Mouse (Mus musculus): ENCODE measurements around the gene Cul3. TPM values are rescaled to one million over a fixed set of nuclear protein-coding genes. Genes with fewer than 3 reads are reported as not detected.

The Cul3 gene
- polyA plus RNA-seq, 1 experiment from 2014 or later: 28.3 TPM

DNA sequence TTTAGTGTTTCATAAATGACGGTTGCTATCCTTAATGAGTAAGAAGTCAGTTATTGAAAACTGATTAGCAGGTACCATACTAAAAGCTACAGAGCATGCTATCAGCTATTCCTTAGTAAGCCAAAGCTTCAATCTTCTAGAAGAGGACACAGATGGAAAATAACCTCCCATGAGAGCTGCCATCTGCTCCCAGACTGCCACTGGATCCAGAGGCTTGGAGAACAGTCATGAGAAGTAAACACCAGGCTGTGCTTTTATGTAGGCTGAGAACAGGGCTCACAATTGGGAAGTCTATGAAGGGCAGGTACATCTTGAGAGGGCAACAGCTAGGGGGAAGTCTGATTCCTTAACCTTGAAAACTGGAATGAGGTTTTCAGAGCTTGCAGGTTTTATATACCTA lies 79.8 kb downstream of the Cul3 start:
- WGBS: 70% methylated on average over 1 of the region's 1 CpGs

DNA sequence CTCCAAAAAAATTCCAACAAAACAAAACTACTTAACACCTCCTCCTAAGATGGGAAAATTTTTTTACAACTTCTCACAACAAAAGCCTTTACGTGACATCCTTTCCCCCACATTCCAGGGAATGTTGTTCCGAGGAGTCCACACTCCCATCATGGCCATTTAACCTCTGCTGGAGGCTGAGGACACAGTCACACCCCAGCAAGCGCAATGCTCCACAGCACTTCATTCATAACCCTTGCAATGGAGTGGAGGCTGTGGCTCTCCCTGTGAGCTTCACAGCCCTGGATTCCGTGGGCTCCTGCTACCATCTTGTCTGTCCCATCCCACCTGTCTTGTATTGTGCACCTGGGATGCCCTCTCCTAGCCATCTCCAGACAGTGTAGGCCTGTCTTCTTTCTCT lies 81.6 kb downstream of the Cul3 start:
- Histone ChIP-seq H3K27me3 (no peaks in the 10 kb centered on the region), H3K9ac (no peak overlapping the region), H3K36me3 (no peaks in the 10 kb centered on the region), H3K4me1 (no peaks in the 10 kb centered on the region), H3K4me2 (replicated peaks) (no peak overlapping the region), H3K9me3 (replicated peaks) (no peaks in the 10 kb centered on the region), H3K4me3 (no peak overlapping the region), H3K27ac (no peak overlapping the region)
- WGBS: 76% methylated on average over 4 of the region's 4 CpGs
- no peak for ATAC-seq (ENCODE audit: low FRiP score)

More for the DNA sequence above, 79.8 kb downstream of the Cul3 start:
- H3K27ac ChIP-seq: no peak overlapping the region
- H3K4me2 ChIP-seq (replicated peaks): no peak overlapping the region
- H3K36me3 ChIP-seq: 0 out of 2 replicates have a peak, but pooled peaks cover 3% of the 10 kb centered on the region
- no peak overlapping the region for H3K4me3 ChIP-seq
- H3K9me3 ChIP-seq (replicated peaks): no peaks in the 10 kb centered on the region
- H3K4me1 ChIP-seq: no peaks in the 10 kb centered on the region
- H3K27me3 ChIP-seq: no peaks in the 10 kb centered on the region
- no peak overlapping the region for H3K9ac ChIP-seq
- no peak for ATAC-seq (ENCODE audit: low FRiP score)

DNA sequence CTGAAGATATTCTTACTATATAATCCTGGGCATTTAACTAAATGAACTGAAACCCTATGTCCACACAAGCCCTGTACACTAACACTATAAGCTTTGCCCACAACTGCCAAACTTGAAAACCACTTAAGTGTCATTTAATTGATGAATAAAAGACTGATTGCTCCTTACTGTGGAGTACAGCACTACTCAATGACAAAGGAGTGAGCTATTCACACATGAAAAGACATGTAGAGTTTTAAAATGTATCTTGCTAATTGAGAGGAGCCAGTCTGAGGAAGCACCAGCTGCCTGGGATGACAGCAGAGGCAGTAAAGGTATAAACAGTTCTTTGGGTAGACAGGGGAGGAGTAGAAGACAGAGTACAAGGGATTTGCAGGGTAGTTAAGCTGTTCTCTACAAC lies 87.0 kb downstream of the Cul3 start:
- H3K4me1 ChIP-seq: no peaks in the 10 kb centered on the region
- H3K27me3 ChIP-seq: no peaks in the 10 kb centered on the region
- no peak overlapping the region for H3K4me3 ChIP-seq
- H3K9me3 ChIP-seq (replicated peaks): no peaks in the 10 kb centered on the region
- no peak for ATAC-seq (ENCODE audit: low FRiP score)
- no peaks in the 10 kb centered on the region for H3K36me3 ChIP-seq
- H3K4me2 ChIP-seq (replicated peaks): no peak overlapping the region
- H3K27ac ChIP-seq: no peak overlapping the region
- no peak overlapping the region for H3K9ac ChIP-seq

DNA sequence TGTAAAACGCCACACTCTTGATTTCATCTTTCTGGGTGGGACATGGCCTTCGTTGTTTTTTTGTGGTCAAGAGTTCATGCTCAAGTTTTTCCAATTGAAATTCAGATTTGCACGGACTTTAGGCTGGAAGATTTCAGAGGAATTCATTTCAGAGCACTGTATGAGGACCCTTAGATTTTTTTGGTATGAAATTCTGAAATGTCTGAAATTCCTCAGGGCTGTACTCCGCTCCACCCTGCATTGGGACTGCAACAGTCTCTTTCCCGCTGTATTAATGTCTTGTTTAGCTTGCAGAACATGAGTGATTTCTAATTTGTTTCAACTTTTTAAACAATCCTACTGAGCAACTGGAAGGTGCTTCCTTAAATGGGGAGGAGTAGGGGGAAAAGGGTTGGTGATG lies 90.0 kb downstream of the Cul3 start:
- H3K4me1 ChIP-seq: no peaks in the 10 kb centered on the region
- WGBS: 87% methylated on average over 5 of the region's 5 CpGs
- no peak overlapping the region for H3K4me3 ChIP-seq
- H3K27ac ChIP-seq: no peak overlapping the region
- no peaks in the 10 kb centered on the region for H3K27me3 ChIP-seq
- ATAC-seq (ENCODE audit: low FRiP score): no peak
- no peaks in the 10 kb centered on the region for H3K36me3 ChIP-seq
- no peak overlapping the region for H3K4me2 ChIP-seq (replicated peaks)
- H3K9me3 ChIP-seq (replicated peaks): no peaks in the 10 kb centered on the region
- no peak overlapping the region for H3K9ac ChIP-seq

DNA sequence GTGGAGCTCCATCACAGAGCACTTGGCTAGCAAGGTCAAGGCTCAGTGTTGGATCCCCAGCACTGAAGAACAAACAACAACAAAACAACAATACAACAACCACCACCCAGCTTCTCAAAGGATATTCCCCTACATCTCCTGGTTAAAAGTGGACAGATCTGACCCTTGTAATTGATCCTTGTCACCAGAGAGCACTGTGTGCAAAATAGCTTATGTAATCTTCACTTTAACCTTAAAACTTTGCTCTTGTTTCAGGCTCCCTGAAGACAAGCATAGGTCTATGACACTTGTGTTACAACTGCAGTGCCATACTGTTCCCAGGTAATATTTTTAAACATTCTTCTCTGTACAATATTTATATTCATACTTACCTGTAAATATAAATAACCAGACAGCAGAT lies 93.1 kb downstream of the Cul3 start:
- Histone ChIP-seq H3K9me3 (replicated peaks) (no peaks in the 10 kb centered on the region), H3K4me1 (no peaks in the 10 kb centered on the region), H3K27ac (no peak overlapping the region), H3K27me3 (no peaks in the 10 kb centered on the region), H3K4me2 (replicated peaks) (no peak overlapping the region), H3K9ac (no peak overlapping the region), H3K36me3 (no peaks in the 10 kb centered on the region), H3K4me3 (no peak overlapping the region)
- ATAC-seq (ENCODE audit: low FRiP score): no peak

DNA sequence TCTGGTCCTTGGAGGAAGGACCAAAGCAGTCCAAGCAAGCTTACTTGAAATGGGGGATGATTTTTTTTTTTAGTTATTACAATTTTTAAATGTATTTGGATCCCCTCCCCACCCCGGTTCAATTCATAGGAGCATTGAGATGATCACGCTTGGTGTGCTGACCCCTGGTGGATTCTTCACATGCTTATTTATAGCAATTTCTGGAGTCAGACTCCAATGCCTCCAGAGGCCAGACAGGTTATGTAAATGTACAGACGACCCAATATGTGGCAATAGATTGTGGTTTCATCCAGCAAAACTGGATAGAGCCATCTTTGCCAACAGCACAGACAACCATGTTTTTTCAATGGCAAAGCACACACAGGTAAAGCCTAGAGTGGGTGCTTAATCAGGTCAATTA lies 96.2 kb downstream of the Cul3 start:
- 70% methylated on average over 3 of the region's 3 CpGs for WGBS
- no peak overlapping the region for H3K27ac ChIP-seq
- H3K4me2 ChIP-seq (replicated peaks): no peak overlapping the region
- ATAC-seq (ENCODE audit: low FRiP score): no peak
- no peaks in the 10 kb centered on the region for H3K9me3 ChIP-seq (replicated peaks)
- no peaks in the 10 kb centered on the region for H3K27me3 ChIP-seq
- no peak overlapping the region for H3K9ac ChIP-seq
- peaks cover 4% of the 10 kb centered on the region for H3K4me1 ChIP-seq
- no peaks in the 10 kb centered on the region for H3K36me3 ChIP-seq
- H3K4me3 ChIP-seq: no peak overlapping the region

DNA sequence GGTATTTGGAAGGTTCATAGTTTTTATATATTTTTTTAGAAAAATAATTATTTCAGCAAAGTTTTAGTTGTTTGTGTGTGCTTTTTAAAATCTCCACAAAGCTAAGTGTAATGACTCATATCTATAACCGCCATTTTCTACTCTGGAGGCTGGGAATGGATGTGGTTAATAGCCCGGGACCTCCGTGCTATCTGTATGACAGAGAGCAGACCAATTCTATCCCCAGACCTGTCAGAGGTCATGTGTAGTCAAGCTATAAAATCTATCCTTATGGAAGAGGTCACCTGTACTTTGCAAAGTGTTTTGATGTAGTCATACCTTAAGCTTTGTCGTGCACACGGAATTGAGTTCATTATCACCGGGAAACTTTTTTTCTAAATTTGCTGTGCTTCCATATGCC lies 98.7 kb downstream of the Cul3 start:
- Histone ChIP-seq H3K27ac (no peak overlapping the region), H3K27me3 (no peaks in the 10 kb centered on the region), H3K4me2 (replicated peaks) (no peak overlapping the region), H3K4me3 (no peak overlapping the region), H3K9ac (no peak overlapping the region), H3K9me3 (replicated peaks) (no peaks in the 10 kb centered on the region), H3K36me3 (no peaks in the 10 kb centered on the region), H3K4me1 (peaks cover 7% of the 10 kb centered on the region)
- no peak for ATAC-seq (ENCODE audit: low FRiP score)
- 92% methylated on average over 6 of the region's 6 CpGs for WGBS

DNA sequence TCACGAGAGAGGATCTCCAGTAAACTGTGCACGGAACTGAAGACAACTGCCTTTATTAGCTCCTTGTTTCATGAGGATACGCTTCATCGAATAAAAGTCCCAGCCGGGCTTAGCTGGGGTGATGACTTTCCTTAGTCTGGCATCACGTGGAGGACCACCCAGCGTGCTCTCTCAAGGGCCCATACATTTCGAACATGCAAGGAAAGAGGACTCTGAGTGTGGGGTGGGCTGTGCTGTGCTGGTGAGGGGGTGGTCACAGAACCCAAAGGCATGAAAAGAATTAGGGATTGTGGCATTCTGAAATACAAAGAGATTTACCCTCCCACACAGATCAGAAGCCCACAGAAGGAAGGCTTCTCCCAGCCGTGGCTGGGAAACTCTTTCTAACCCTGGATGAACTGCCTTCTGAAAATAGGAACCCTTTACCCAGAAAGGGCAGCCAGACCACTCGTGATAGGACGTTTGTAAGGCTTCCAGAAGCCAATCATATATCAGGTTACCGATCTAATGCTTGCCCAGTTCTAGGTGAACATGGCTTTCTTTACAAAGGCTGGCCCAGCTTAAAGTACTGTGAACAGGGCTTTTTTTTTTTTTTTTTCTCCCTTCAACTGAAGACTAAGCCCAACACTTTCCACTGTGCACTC lies 100.1 kb downstream of the Cul3 start:
- Histone ChIP-seq H3K36me3 (no peaks in the 10 kb centered on the region), H3K9me3 (replicated peaks) (no peaks in the 10 kb centered on the region), H3K27ac (no peak overlapping the region), H3K27me3 (no peaks in the 10 kb centered on the region), H3K4me3 (no peak overlapping the region), H3K4me1 (peaks cover 12% of the 10 kb centered on the region), H3K9ac (no peak overlapping the region), H3K4me2 (replicated peaks) (no peak overlapping the region)
- 23% methylated on average over 12 of the region's 12 CpGs for WGBS
- peak; percentile 71 for ATAC-seq (ENCODE audit: low FRiP score)

DNA sequence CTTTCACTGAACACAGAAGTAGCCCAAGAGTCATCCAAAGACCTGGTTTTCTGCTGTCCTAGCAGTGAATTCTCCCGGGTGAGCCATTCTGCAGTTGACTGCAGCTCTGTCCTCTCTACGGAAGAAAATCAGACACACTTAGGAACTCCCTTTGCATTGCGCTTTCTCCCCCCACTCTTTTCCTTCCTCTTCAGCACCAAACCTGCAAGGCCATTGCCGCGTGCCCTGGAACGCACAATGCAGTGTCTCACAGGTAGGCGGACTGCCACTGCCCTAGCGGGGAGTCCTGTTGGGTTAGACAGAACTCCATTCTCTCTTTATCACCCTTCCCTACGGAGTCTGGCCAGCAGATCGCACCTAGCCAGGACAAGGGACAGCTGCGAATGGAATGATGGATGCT lies 100.8 kb downstream of the Cul3 start:
- Histone ChIP-seq H3K4me1 (peaks cover 12% of the 10 kb centered on the region), H3K4me2 (replicated peaks) (no peak overlapping the region), H3K36me3 (no peaks in the 10 kb centered on the region), H3K27me3 (no peaks in the 10 kb centered on the region), H3K27ac (no peak overlapping the region), H3K4me3 (no peak overlapping the region), H3K9ac (no peak overlapping the region), H3K9me3 (replicated peaks) (no peaks in the 10 kb centered on the region)
- ATAC-seq (ENCODE audit: low FRiP score): no peak; the same call in 1 of the 2 replicates
- 71% methylated on average over 11 of the region's 11 CpGs for WGBS

DNA sequence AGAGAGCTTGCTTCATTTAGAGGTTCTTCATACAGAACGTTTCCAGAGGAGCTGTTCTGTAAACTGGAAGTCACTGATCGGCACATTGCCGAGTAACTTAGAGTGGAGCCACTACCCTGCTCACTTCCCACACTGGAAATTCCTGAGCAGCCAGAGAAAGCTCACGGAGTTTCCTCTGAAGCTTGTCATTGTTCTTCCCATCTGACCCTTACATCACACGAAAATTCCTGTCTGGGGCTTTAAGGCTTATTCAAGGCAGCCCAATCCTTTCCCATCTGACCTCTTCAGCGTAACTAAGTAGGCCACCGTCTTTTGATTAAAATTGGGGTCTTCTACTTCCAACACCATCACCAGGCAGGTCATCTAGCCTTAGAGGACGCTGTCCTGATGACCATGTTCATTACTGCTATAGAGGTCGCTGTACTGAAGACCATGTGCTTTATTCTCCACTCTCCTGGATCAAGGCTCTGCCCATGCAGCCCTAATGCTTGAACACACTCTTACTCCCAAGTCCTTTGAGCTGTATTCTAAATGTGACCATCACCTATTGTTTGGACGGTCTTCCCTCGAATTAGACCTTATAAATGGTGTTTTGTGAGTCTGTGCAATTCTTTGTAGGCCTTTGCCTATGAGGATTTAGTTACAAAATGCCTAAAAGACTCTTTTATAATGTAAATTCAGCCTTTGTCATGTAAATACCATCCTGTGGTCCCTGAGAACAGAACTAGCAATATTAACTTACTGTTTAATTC lies 103.2 kb downstream of the Cul3 start:
- H3K27ac ChIP-seq: no peak overlapping the region
- no peaks in the 10 kb centered on the region for H3K27me3 ChIP-seq
- ATAC-seq (ENCODE audit: low FRiP score): 0 out of 2 replicates have a peak, but pooled peaks have one; percentile 58
- H3K4me2 ChIP-seq (replicated peaks): no peak overlapping the region
- H3K4me1 ChIP-seq: peaks cover 12% of the 10 kb centered on the region
- H3K9me3 ChIP-seq (replicated peaks): no peaks in the 10 kb centered on the region
- WGBS: 50% methylated on average over 11 of the region's 11 CpGs
- H3K4me3 ChIP-seq: no peak overlapping the region
- H3K9ac ChIP-seq: no peak overlapping the region
- no peaks in the 10 kb centered on the region for H3K36me3 ChIP-seq

DNA sequence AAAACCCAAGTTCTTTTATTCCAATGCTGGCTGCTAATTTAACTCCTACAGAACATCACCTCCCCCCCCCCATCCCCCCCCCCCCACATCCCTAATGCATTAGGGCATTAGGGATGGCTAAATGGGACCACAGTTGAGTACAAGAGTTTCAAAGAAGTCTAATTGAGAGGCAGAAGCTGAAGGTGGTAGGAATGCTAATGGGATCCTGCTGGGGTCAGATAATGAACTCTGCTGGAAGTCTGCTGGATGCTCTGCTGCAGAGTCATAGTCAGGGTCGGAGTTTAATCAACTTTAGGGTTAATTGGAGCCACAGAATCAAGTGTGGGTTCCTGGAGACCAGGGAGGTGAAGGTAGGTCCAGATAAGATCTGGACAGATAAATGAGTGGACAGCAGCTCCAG lies 104.2 kb downstream of the Cul3 start:
- H3K9ac ChIP-seq: no peak overlapping the region
- H3K4me3 ChIP-seq: no peak overlapping the region
- no peaks in the 10 kb centered on the region for H3K27me3 ChIP-seq
- H3K9me3 ChIP-seq (replicated peaks): no peaks in the 10 kb centered on the region
- no peaks in the 10 kb centered on the region for H3K36me3 ChIP-seq
- peaks cover 12% of the 10 kb centered on the region for H3K4me1 ChIP-seq
- no peak overlapping the region for H3K27ac ChIP-seq
- ATAC-seq (ENCODE audit: low FRiP score): no peak
- WGBS: 13% methylated on average over 1 of the region's 1 CpGs
- no peak overlapping the region for H3K4me2 ChIP-seq (replicated peaks)

DNA sequence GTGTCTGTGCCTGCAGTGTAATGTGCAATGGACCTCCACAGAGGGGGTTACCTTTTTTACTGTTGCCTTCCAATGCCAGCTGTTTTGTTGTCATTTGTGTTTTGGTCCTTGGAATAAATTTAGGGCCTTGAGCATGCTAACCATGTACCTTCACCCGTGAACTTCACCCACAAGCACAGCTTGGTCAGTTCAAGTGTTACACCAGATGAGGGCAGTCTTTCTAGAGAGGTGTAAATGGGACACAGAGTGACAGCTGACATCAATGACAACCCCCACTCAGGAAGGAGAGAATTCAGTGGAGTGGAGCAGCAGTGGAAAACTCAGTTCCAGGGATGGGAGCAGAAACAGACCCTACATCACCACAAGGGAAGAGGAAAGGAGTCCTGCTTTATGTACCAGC lies 109.7 kb downstream of the Cul3 start:
- Histone ChIP-seq H3K4me3 (no peak overlapping the region), H3K4me1 (no peaks in the 10 kb centered on the region)
- 80% methylated on average over 1 of the region's 1 CpGs for WGBS

DNA sequence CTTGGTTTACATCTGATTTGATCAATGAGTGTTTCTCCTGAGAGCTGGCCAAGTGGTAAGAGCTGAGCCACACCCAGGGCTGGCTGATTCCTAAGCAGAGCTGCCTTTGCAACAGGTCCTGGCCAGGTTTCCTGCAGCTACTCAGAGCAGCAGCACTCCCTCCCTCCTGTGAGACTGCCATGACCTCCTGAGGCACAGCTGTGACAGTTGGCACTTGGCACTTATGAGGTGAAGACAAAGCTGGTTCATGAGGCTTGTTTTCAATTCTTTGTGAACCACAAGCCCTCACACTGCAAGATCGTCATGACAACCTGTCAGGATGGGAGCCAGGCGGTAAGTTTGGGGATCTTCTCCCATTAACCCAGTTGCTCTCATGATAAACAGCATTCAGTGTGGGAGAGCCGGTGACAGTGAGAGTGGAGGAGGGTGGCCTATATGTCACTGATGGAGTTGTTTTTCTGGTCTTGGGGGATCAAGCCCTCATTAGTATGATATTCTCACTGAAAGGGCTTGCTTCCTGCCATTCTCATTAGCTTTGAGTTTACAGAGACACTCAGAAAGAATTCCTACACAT lies 115.4 kb downstream of the Cul3 start:
- Histone ChIP-seq H3K27ac (no peak overlapping the region), H3K9ac (no peak overlapping the region), H3K36me3 (no peaks in the 10 kb centered on the region), H3K9me3 (replicated peaks) (no peaks in the 10 kb centered on the region), H3K4me3 (no peak overlapping the region), H3K27me3 (no peaks in the 10 kb centered on the region), H3K4me1 (peaks cover 3% of the 10 kb centered on the region; the same call in 1 of the 2 replicates), H3K4me2 (replicated peaks) (no peak overlapping the region)
- 37% methylated on average over 3 of the region's 3 CpGs for WGBS
- ATAC-seq (ENCODE audit: low FRiP score): no peak

More for the DNA sequence above, 109.7 kb downstream of the Cul3 start:
- no peak overlapping the region for H3K4me2 ChIP-seq (replicated peaks)
- H3K27me3 ChIP-seq: no peaks in the 10 kb centered on the region
- H3K9me3 ChIP-seq (replicated peaks): no peaks in the 10 kb centered on the region
- ATAC-seq (ENCODE audit: low FRiP score): no peak
- H3K36me3 ChIP-seq: no peaks in the 10 kb centered on the region
- no peak overlapping the region for H3K27ac ChIP-seq
- H3K9ac ChIP-seq: no peak overlapping the region

All from hindbrain, embryonic 12.5 days (tissue).